Mouse (Mus musculus) lung, postnatal 25 days (tissue): ENCODE results near the gene Zcchc14.

Experiments
- DNase-seq: peaks from one replicate; pipeline ENCODE4 v3.0.0; 2022; ENCODE audit warnings: low spot score

Gene Zcchc14

GRCm38 (mm10) chr8:121584730-121585129 is 68.0 kb downstream of the Zcchc14 start:
- no peak for DNase-seq

- no peak for DNase-seq
Observed at GRCm38 (mm10) chr8:121583653-121584052, 69.0 kb downstream of the Zcchc14 start.

- peak; percentile 81 for DNase-seq
Observed at GRCm38 (mm10) chr8:121580465-121580864, 72.2 kb downstream of the Zcchc14 start.

- DNase-seq = peak; percentile 93
Observed at GRCm38 (mm10) chr8:121578676-121579451, 73.8 kb downstream of the Zcchc14 start, which contains the start of gene Fbxo31. Fbxo31 (minus strand) TSS chr8:121578806.

GRCm38 (mm10) chr8:121577751-121578675 is 74.7 kb downstream of the Zcchc14 start:
- no peak for DNase-seq

GRCm38 (mm10) chr8:121575661-121576060 is 77.0 kb downstream of the Zcchc14 start:
- no peak for DNase-seq

- DNase-seq = peak; percentile 84
Observed at GRCm38 (mm10) chr8:121573275-121573674, 79.4 kb downstream of the Zcchc14 start.

- DNase-seq = no peak
Observed at GRCm38 (mm10) chr8:121572121-121572520, 80.6 kb downstream of the Zcchc14 start.

GRCm38 (mm10) chr8:121570801-121571200 is 81.9 kb downstream of the Zcchc14 start:
- DNase-seq = no peak

GRCm38 (mm10) chr8:121570335-121570734 is 82.4 kb downstream of the Zcchc14 start:
- DNase-seq = peak; percentile 81

GRCm38 (mm10) chr8:121568321-121568720 is 84.4 kb downstream of the Zcchc14 start:
- no peak for DNase-seq

- DNase-seq = no peak
Observed at GRCm38 (mm10) chr8:121563701-121564100, 89.0 kb downstream of the Zcchc14 start.

GRCm38 (mm10) chr8:121562941-121563351 is 89.8 kb downstream of the Zcchc14 start:
- peak; percentile 88 for DNase-seq

- peak; percentile 54 for DNase-seq
Observed at GRCm38 (mm10) chr8:121561636-121562345, 90.9 kb downstream of the Zcchc14 start.

GRCm38 (mm10) chr8:121560432-121561100 is 92.1 kb downstream of the Zcchc14 start:
- DNase-seq = no peak

GRCm38 (mm10) chr8:121559801-121560200 is 92.9 kb downstream of the Zcchc14 start:
- DNase-seq = no peak

GRCm38 (mm10) chr8:121558538-121558937 is 94.2 kb downstream of the Zcchc14 start:
- no peak for DNase-seq

GRCm38 (mm10) chr8:121557746-121558145 is 95.0 kb downstream of the Zcchc14 start:
- no peak for DNase-seq

GRCm38 (mm10) chr8:121553831-121554475 is 98.7 kb downstream of the Zcchc14 start:
- DNase-seq = no peak

- DNase-seq = no peak
Observed at GRCm38 (mm10) chr8:121552506-121552905, 100.2 kb downstream of the Zcchc14 start.
